Mouse (Mus musculus) cerebellum, postnatal 10 days (tissue): ENCODE measurements around the gene Inpp5d.

Source experiments
- DNase-seq, 2 experiments: peaks; one replicate each; pipeline ENCODE4 v3.0.0; 2021; ENCODE audit warnings: mixed read lengths in 2 of 2

Gene Inpp5d

GRCm38 (mm10) chr1:87624826-87625225 is 4.7 kb downstream of the Inpp5d start:
- DNase-seq, result no peak

DNA sequence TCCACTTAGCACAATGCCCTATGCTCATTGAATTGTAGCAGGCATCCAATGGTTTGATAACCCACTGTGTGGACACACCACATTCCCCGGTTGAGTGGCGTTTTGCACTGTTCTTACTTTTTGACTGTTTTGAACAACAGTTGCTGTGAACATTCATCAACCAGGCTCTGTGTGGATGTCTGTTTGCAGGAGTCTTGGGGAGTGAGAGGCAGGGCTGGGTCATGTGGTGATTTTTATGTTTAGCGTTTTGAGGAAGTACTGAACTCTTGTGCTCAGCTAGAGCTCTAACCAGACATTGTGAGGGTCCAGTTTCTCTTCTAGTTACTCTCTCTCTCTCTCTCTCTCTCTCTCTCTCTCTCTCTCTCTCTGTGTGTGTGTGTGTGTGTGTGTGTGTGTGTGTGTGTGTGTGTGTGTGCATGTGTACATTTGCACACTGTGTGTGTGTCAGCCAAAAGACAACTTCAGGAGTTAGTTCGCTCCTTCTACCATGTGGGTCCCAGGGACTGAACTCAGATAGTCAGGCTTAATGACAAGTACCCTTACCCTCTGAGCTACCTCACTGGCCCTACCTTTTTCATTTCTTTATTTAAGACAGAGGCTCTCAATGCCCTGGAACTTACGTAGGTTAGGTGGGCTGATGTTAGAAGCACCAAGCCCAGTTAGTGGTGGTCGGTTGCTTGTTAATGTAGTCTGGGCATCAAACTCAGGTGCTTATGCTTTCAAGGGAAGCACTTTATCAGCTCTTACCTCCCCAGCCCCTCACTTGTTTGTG is 5.3 kb downstream of the Inpp5d start:
- no peak for DNase-seq

DNA sequence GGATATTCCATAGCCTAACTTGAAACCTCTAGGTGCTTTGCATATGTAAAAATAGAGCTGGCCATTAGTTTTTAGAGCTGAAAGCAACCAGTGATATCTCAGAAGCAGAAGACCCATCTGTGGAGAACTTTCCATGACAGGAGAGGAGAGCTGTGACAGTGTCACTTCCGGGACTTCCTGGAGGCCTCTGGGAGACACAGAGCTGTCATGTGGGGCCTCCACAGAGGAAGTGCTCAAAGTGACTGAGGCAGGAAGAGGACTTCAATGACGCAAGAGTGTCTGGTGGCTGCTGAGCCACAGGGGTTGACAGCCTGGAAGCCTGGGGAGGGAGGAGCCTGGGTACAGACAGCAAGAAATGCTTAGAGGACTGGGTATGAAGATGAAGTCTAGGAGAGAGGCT is 6.2 kb downstream of the Inpp5d start:
- DNase-seq, result no peak

GRCm38 (mm10) chr1:87628085-87628484 is 8.0 kb downstream of the Inpp5d start:
- no peak for DNase-seq

- no peak for DNase-seq
These were observed 11.5 kb downstream of the Inpp5d start for GRCm38 (mm10) chr1:87631584-87631983.

GRCm38 (mm10) chr1:87632163-87632562 is 12.1 kb downstream of the Inpp5d start:
- no peak for DNase-seq

DNA sequence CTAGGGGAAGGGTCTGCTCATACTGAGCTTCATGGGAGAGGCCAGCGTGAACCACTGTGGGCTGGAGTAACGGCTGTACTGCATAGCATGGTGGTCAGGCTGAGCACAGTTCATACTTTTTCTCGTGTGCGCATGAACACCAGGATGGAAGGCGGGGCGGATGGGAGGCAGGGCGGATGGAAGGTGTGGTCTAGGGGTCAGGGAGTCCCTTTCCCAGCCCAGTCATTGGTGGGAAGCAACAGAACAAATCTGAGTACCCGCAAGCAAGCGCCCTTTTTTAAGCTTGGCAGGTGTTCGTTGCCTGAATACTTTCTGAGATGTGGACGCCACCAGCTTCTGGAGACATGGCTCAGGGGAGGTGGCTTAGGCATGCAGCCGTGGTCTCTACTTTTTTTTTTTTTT is 16.6 kb downstream of the Inpp5d start:
- DNase-seq, result no peak

DNA sequence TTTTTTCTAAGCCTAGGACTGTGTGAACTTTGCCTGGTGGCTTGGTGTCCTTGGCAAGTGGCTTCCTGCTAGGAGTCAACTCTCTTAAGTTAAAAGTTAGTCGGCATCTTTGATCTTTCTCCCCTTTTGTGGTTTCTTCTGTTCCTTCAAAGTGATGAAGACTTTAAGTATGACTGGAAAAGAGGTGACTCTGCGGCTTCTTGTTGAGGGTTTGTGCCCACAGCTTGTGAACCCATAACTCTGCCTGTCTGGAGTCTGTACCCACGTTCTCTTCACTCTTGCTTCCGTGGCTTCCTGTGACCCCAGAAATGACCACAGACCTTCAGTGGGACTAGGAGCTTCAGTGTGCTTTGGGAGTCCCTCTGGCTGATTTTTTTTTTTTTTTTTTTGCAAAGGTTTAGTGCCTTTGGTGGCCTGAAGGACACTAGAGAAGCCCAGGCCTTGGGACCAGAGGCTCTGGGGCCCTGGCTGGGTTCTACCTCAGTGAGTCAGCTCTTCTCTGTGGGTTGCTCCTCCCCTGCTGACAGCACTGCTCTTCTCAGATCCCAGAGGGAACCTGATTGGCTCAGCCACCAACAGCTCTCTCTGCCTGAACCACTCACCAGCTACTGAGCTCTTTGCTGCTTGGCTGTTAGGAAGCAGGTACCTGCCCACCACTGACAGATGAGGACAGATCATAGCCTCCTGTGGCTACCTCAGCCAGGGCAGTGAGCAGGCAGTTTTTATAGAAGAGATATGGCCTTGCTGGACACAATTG is 17.2 kb downstream of the Inpp5d start:
- DNase-seq, result no peak

DNA sequence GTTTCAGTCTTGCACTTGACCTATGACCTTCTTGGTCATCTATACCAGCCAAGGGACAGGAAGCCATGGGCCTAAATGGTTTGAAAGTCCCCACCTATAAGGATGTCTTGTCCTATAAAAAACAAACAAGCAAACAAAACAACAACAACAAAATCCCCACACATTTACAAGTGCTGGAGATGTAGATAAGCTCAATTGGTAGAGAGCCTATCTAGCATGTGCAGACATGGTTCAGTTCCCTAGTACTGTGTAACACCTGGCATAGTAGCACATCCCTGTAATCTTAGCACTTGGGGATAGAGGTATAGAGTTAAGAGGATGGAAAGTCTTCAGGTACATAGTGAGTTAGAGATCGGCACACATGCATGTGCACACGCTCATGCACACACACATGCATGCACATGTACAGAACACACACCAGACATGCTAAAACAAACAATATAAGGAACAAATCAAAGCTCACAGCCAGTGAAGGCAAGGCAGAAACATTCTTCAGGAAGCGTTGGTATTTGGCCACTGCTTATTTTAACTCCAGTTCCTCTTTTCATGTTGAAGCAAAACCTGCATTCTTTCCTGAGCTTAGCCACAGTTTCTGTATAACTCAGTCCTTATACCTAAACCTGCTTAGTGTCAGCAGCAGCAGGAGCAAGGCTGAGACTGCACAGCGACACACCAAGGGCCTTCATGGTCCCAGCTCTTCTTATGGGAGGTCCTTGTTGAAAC is 17.9 kb downstream of the Inpp5d start:
- no peak for DNase-seq

- no peak for DNase-seq
These were observed 19.6 kb downstream of the Inpp5d start for GRCm38 (mm10) chr1:87639724-87640123.

DNA sequence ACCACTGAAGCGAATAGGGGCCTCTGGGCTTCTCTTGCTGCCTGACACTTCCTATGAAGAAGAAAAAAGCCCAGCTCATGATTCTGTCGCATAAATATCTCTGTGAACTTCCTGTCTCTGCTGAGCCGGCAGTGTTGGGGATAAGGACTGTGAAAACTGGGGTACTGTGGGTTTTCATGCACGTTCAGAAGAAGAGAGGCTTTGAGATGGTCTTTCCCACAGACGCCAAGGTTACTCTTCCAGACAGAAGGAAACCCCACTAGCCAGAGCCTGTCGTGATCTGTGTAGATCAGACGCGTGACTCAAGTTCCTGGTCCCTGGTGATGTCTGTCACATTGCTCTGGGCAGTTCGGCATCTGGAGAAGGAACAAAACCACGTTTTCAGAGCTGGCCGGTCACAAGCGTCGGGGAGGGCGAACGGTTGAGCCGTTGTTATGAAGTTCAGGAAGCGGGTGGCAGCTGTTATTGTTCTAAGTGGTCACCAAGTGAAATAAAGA is 20.1 kb downstream of the Inpp5d start:
- DNase-seq, result no peak

GRCm38 (mm10) chr1:87643016-87643415 is 22.9 kb downstream of the Inpp5d start:
- DNase-seq, result no peak

DNA sequence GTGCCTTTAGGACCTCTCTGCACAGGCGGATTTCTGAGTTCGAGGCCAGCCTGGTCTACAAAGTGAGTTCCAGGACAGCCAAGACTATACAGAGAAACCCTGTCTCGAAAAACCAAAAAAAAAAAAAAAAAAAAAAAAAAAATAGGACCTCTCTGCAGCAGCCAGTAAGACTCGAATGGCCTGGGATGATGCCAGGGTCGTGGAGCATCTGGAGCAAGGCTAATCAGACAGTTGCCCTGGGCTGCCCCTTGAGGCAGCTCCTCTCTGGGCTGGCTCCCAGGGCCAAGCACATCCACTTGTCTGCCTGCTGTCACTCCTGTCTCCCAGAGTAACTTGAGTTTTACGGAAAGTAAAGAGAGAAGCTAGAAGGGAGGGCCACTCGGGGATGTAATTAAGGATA is 24.9 kb downstream of the Inpp5d start:
- peak; percentile 56 to 64 for DNase-seq

GRCm38 (mm10) chr1:87645748-87646147 is 25.6 kb downstream of the Inpp5d start:
- no peak for DNase-seq

GRCm38 (mm10) chr1:87647820-87648219 is 27.7 kb downstream of the Inpp5d start:
- no peak for DNase-seq

DNA sequence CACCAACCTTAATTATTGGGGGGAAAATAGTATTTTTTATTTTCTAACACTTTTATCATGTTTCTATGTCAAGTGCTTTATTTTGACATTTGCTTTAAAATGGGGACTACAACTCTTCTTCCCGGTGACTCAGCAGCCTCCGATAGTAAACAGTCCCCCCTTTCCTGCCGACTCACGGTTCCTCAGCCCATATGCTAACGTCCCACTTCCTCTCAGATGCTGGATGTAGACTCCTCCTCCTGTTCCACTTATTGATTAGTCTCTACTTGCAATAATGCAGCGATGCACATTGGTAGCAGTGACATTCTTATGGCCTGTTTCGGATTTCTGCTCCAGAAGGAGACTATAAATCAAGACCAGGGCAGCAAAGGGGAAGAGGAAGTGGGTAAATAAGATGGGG is 28.5 kb downstream of the Inpp5d start:
- no peak for DNase-seq

- DNase-seq, result no peak
These were observed 29.2 kb downstream of the Inpp5d start for GRCm38 (mm10) chr1:87649219-87649805.

GRCm38 (mm10) chr1:87649958-87650474 is 29.9 kb downstream of the Inpp5d start:
- no peak for DNase-seq

DNA sequence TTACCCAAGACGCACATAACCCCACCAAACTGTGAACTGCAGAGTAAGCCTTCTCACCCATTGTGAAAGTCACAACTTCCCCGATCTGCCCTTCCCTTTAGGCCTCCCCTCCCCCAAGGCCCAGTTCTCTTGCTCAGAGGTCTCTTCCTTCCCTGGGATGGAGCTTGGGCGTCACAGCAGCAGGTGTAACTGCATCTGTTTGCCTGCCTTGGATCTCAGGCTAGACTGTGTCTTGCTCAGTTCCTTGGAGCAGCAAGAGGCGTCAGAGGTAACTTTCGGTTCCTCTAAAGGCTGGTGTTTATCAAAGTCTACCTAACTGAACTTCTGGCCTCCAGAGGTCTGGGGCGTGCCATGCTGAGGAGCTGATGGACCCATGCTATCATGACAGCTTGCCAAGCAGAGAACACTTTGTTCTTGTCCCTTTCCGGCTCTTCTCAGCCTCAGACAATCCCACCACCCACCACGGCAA is 30.5 kb downstream of the Inpp5d start:
- DNase-seq, result no peak

- no peak for DNase-seq
These were observed 31.3 kb downstream of the Inpp5d start for GRCm38 (mm10) chr1:87651436-87651835.

GRCm38 (mm10) chr1:87655101-87655500 is 35.0 kb downstream of the Inpp5d start:
- no peak for DNase-seq

- no peak for DNase-seq
These were observed 38.0 kb downstream of the Inpp5d start for GRCm38 (mm10) chr1:87658063-87658462.

- no peak for DNase-seq
These were observed 38.4 kb downstream of the Inpp5d start for GRCm38 (mm10) chr1:87658485-87658884.
